Mouse (Mus musculus): Measurements from ENCODE around the gene Tstd3. TPM values are rescaled to one million over a fixed set of nuclear protein-coding genes. Genes with fewer than 3 reads are reported as not detected.
"Not testable (repeated sequence)": the region's sequence is repeated elsewhere in the genome, so short reads cannot be mapped to it uniquely, and the experiment has no call there.

Gene Tstd3
- total RNA-seq, 2 experiments from 2014 or later, result 6.4 to 12.9 TPM

- DNase-seq, result no peak
Measured at GRCm38 (mm10) chr4:21755123-21755789, 11.8 kb downstream of the Tstd3 start.

GRCm38 (mm10) chr4:21745723-21746122 lies 21.3 kb downstream of the Tstd3 start:
- DNase-seq, result no peak

- not testable (repeated sequence) for DNase-seq
Measured at GRCm38 (mm10) chr4:21744142-21744541, 22.9 kb downstream of the Tstd3 start.

GRCm38 (mm10) chr4:21739169-21739568 lies 27.8 kb downstream of the Tstd3 start:
- DNase-seq, result peak in 1 of 2 experiments; percentile 15

DNA sequence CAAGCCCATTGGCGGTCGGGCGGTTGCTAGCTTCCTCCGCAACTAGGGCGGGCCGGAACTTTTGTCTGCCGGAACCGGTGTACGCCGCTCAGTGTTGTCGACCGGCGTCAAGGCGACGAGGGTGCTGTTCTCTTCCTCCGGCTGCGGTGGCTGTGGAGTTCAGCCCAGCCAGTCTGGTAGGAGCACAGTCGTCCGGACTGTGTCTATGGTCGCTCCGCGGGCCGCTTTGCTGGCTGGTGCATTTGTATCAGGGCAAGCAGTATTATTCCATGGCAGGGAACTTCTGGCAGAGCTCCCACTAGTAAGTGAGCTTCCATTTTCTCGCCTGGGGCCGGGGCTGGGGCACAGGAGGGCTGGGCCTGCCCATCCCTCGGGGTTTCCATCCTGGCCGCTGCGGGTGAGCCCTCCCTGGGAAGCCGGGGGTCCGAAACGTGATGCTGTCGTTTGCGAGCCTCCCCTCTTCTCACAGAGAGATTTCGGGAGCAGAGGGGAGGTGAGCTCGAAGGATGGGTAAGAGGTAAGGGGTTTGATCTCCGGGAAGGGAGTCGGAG lies 39.3 kb downstream of the Tstd3 start, which contains the start of gene Ccnc:
TSS of gene Ccnc (plus strand) at position 87 of the 551 bp plus-strand sequence.
- peak; percentile 94 to 96 for DNase-seq

DNA sequence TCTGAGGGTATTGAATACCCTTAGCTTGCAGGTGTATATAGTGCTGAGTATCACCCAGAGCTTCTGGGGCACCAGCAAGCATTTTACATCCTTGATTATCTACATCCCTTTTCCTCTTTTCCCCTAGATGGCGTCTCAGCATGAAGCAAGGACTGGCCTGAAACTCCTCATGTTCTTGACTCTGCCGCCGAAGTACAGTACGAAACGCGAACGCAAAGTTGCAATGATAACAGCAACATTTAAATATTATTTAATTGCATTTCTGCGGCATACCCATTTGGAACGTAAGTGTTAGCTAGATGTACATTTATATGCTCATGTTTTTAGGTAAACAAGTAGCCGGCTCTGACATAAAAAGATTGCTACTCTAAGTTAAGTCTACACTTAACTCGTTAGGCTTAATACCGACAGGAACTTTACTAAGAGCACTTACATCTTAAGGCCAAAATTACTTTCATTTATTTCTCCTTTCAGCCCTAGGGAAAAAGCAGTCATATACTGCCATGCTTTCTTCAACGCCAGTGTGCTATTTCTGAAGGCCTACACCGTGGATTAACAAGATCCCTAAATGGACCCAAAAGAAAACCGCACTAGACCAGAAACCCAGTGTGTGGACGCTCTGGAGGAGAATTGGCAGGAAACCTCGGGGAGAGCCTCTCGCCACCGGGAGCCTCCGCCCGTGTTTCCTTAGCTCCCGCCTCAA lies 39.9 kb downstream of the Tstd3 start:
- DNase-seq, result peak; percentile 14 to 35

DNA sequence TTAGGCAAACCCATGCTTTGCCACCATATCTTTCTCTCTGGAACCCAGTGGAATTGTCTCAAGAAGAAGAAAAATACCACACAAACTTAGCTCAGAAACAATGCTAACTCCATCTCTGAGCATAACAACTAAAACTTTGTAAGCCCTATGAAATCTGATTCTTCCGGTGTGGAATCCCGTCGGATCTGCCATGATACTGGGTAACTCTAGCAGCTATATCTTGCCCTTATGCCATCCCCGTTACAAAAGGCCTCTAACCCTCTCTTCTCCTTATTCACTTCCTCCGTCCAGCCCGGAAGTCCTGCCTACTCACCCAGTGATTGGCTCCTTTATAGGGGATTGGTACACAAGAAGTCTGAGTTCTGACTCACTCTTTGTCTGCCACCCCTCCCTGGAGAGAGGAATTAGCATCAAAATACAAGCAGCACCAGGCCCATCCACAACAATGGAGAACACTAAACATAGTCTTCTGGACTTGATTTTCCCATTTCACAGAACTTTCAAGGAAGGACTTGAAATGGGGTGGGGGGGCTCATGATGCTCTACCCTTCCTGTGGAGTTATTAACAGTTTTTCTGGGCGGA lies 44.2 kb downstream of the Tstd3 start:
- no peak for DNase-seq

DNA sequence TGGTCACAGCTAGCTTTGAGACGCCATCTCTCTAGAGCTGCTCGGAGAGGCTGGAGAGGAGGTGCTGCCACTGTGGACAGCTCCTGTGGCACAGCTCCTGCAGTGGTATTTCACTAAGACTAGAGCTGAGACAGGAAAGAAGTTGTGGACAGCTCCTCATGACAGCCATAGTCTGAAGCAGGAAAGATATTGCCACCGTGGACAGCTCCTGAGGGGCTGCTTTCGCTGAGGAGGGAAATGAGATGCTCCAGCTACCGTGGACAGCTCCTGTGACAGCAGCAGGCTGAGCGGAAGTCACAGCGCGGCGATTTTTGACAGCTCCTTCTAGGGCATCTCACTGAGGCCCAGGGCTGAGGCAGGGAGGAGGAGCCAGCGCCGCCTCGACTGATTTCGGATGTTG lies 54.9 kb downstream of the Tstd3 start:
- peak; percentile 90 to 92 for DNase-seq

Other genes with a start within 250 kb of the Tstd3 start
- not detected for gene Prdm13, start 81.2 kb downstream of the Tstd3 start, total RNA-seq (2021)
- 10 to 100 TPM; 21.4 to 25.2 TPM for gene Ccnc, start 39.5 kb downstream of the Tstd3 start, total RNA-seq (2021)
- 10 to 100 TPM; 16.8 to 23.6 TPM for gene Usp45, start 56 bp downstream of the Tstd3 start, total RNA-seq (2021)
- 10 to 100 TPM; 80.9 to 93.8 TPM for gene Pnisr, start 80.4 kb upstream of the Tstd3 start, total RNA-seq (2021)
- 10 to 100 TPM; 15.3 to 21.2 TPM for gene Coq3, start 112.5 kb upstream of the Tstd3 start, total RNA-seq (2021)
- gene Faxc, start 164.1 kb upstream of the Tstd3 start, total RNA-seq (2021), result 1 to 10 TPM; 4.0 TPM